Mouse (Mus musculus): ENCODE results near the gene Scn8a. TPM values are rescaled to one million over a fixed set of nuclear protein-coding genes. Genes with fewer than 3 reads are reported as not detected.

The Scn8a gene
- total RNA-seq, 2 experiments from 2014 or later: not detected

DNA sequence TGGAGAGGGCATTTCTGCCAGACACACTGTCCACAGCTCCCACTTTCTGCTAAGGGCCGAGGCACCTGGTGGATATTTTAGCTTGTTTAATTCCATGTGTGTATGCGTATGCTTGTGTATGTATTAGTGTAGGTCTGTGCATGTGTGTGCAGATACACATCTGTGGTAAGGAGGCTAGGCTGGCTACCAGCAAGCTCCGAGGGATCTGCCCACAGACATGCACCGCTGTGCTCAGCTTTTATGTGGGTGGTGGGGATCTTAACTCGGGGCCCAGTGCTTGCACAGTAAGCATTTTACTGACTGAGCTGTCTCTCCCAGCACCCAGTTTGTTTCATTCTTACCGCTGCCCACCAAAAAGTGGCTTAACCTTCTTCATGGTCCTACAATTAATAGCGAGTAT lies 137.6 kb downstream of the Scn8a start:
- no peak for ATAC-seq (replicated peaks; ENCODE audit: poor library complexity, severe bottlenecking)

DNA sequence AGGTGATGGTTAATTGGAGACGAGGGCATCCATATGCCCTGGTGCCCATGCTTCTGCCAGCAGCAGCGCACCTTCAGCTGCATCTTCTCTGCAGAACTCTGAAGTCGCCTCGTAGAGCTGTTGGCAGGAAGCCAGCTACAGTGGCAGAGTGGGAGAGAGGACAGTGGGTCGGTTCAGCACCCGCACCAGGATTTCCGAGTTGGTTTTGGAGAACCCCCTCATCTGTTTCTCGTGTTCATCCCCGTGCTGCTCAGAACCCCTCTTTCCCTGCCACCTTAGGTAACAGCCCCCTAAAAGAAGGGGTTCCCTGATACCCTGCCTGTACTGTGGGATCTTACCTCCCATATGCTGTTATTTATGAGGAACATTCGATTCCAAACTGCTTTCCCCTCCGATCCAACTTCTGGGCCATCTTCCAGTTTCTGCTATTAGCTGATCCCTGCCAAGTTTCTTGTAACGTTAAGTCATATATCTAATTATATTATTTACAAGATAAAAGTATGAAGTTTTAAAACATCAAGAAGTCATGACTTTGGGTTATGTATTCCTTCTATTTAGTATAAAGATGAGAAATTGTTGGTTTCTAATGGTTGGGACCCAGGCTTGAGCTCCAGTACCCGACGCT lies 138.8 kb downstream of the Scn8a start:
- no peak for ATAC-seq (replicated peaks; ENCODE audit: poor library complexity, severe bottlenecking)

DNA sequence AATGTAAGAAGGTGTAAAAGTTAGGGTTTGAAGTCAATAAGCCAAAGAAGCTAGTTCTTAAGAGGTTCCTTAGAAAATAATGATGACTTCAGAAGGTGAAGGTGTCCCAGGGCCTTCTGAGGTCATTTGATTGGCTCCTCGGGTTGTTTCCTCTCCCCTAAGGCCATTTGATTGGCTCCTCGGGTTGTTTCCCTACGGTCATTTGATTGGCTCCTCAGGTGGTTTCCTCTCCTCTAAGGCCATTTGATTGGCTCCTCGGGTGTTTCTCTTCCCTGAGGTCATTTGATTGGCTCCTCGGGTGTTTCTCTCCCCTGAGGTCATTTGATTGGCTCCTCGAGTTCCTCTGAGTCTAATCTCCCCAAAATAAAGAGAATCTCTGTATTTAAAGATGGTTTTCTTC lies 141.7 kb downstream of the Scn8a start:
- ATAC-seq (replicated peaks; ENCODE audit: poor library complexity, severe bottlenecking): no peak

DNA sequence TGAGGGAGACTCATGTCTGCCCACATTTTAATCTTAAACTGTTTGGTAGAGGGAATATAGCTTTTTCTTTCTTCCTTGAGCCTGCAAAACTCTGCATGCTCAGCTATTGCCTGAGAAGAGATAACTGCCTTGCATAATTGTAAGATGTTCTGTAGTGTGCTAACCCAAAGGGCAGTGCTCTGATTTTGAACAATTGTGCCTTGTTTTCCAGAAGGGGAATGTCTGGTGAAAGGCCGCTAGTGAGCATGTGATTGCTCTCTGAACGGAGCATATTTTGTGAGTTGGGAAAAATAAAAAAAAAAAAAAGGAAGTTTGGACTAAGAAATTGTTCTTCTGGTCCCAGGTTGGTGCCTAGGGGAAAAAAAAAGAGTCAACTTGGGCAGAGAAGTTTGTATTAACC lies 159.3 kb downstream of the Scn8a start:
- ATAC-seq (replicated peaks; ENCODE audit: poor library complexity, severe bottlenecking): no peak

DNA sequence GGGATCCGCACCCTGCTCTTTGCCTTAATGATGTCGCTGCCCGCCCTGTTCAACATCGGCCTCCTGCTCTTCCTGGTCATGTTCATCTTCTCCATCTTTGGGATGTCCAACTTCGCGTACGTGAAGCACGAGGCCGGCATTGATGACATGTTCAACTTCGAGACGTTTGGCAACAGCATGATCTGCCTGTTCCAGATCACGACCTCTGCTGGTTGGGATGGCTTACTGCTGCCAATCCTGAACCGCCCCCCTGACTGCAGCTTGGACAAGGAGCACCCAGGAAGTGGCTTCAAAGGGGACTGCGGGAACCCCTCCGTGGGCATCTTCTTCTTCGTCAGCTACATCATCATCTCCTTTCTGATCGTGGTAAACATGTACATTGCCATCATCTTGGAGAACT lies 170.0 kb downstream of the Scn8a start:
- ATAC-seq (replicated peaks; ENCODE audit: poor library complexity, severe bottlenecking): 0 out of 2 replicates have a peak, but pooled peaks have one; percentile 25

DNA sequence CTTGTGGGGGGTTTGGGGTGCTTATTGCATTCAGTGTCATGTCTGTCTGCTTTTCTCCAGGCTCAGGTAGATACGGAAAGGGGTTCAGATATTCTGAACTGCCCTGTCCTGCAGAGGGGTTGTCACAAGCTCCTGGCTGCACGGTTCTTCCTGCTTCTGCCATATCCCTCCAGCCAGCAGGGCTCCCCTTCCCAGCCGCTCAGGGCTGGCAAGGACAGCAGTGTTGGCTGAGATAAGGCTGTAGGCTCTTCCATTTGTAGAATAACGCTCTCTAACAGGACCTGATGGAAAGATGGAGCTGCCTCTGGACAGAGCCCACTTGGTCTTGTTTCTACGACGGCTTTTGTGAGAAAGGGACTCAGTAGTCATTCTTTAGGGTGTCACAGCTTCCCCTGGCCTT lies 172.3 kb downstream of the Scn8a start:
- no peak for ATAC-seq (replicated peaks; ENCODE audit: poor library complexity, severe bottlenecking)

DNA sequence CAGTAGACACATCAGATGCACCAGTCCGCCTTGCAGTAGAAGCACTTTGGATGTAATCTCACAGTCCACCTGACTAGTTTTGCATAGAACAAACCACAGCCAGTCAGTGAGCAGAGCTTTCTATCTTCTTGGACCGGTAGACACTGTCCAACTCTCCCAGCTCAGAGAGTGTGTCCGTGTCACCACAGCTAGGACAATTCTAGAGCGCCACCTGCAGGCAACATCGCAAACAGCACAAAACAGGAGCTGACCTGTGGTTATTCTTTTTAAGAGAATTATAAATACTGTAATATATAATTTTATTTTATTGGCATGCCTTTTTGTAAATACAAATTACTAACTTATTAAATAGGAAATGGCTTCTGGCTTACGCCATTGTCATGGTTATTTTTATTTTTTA lies 173.0 kb downstream of the Scn8a start:
- ATAC-seq (replicated peaks; ENCODE audit: poor library complexity, severe bottlenecking): peak; percentile 55; the same call in 1 of the 2 replicates

DNA sequence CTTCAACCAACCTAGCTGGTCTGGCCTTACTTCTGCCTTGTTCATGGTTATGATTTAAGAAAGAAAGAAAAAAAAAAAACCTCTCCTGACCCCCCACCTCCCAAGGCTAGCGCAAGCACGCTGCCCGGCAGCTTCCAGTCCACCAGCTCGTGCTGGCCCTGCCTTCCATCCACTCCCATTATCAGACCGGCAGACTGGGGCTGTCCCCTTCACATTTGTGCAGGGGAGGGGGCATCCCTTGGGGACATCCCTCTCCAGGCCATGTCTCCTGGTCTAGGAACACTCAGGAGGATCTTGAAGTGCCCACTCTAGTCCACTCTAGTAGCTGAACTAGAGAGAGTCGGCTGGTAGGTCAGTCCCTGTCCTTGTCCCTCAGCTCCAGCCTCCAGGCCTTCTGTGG lies 174.9 kb downstream of the Scn8a start:
- ATAC-seq (replicated peaks; ENCODE audit: poor library complexity, severe bottlenecking): no peak

DNA sequence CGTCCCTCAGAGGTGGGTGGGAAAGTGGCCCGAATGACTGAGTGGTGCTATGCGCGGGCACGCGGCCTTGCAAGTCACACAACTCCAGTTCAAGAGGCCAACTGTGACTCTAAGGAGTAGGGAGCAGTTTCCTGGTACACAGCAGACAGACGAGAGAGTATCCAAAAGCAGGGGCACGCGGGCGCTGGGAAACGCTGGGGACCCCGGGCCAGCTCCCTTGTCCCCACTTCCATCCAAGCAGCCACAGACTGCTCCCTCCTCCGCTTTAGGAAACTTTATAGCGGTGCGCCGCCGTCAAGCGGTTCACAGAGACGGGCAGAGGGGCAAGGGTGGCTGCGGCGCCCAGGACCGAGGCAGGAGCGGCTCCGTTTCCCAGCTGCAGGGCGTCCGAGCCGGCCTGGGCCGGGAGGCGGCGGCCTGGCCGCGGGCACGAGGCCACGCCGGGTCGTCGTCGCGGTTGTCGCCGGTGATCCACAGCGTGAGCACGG lies 176.4 kb downstream of the Scn8a start:
- no peak for ATAC-seq (replicated peaks; ENCODE audit: poor library complexity, severe bottlenecking)

DNA sequence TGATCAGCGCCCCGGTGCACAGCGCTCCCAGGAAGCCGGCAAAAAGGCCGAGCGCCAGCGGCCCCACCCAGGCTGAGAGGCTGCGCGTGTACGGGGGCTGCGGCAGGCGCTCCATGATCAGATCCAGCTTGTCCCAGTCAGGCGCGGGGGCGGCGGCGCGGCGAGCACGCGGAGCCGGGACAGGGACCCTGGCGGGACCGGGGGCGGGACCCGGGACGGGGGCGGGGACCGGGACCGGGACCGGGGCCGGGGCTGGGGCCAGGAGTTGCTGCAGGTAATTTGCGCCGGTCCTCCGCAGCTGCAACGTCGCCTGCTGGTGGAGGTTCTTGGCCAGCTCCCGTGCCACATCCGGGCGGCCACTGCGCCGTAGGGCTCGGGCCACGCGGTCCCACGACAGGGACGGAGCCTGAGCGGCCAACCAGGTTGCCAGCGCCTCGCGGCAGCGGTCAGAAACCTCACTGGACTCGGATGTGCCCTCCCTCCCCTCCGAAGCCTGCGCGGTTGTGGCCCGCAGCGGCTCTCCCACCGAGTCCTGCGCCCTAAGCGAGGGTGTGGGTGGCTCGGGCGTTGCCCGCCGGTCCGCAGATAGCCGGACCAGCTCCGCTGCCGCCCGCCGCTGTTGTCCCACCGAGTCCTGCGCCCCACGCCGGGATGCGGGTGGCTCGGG lies 177.0 kb downstream of the Scn8a start:
- peak; percentile 24; the same call in 1 of the 2 replicates for ATAC-seq (replicated peaks; ENCODE audit: poor library complexity, severe bottlenecking)

DNA sequence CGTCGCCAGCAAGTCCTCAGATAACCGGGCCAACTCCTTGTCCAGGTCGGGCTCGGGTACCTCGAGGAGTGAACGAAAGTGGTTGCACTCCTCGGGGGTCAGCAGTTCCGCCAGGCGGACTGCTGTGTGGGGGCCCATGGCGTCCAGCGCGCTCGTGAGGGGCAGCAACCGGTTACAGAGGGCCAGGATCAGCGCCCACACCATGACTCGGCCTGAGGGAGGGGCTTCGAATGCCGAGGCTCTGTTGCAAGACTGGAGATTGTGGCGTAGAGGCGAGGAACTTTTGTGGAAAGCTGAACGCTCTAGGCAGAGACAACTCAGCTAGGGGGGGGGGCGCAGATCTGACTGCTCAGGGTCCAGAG lies 177.5 kb downstream of the Scn8a start, which contains the start of gene Gm47841:
Gm47841 (minus strand) TSS at position 204 of the 362 bp plus-strand sequence.
- peak; percentile 38 for ATAC-seq (replicated peaks; ENCODE audit: poor library complexity, severe bottlenecking)

DNA sequence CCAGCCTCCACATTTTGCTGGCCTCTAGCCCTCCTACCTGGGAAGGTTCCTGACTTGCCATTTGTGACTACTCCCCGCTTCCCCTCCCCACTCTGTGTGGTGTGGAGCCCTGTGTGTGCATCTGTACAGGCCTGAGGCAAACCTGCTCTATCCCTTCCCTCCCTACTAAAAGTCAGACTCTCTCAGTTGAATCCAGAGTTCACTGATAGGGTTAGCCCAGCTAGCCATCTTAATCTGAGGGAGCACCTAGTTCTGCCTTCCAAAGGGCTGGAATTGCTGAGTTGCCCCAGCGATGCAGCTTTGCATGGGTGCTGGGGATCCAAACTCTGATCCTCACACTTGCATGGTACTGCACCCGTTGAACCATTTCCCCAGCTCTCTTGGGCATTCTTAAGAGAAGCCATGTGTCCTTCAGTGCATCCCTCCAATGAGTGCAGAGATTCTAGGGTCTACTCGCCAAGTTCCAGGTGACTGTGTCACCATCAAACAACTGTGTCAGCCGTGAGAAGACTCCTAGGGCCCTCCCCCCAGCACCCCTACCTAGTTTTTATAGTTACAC lies 178.8 kb downstream of the Scn8a start:
- ATAC-seq (replicated peaks; ENCODE audit: poor library complexity, severe bottlenecking): no peak

DNA sequence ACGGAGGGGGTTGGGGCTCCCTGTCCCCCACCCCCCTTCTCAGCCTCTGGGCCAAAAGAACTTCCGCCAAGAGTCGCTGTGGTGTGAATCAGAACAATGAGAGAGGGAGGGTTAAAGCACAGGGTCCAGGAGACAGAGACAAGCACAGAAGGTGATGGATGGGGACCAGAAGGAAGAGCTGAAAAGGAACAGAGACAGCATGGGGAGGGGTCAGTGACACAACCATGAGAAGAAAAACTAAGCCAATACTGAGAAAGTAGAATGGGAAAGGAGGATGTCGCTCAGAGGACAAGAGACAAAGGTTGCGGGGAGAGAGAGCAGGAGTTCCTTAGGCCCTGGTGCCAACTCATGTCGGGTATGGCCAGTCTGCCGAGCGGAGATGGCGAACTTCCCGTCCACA lies 182.2 kb downstream of the Scn8a start:
- no peak for ATAC-seq (replicated peaks; ENCODE audit: poor library complexity, severe bottlenecking)

DNA sequence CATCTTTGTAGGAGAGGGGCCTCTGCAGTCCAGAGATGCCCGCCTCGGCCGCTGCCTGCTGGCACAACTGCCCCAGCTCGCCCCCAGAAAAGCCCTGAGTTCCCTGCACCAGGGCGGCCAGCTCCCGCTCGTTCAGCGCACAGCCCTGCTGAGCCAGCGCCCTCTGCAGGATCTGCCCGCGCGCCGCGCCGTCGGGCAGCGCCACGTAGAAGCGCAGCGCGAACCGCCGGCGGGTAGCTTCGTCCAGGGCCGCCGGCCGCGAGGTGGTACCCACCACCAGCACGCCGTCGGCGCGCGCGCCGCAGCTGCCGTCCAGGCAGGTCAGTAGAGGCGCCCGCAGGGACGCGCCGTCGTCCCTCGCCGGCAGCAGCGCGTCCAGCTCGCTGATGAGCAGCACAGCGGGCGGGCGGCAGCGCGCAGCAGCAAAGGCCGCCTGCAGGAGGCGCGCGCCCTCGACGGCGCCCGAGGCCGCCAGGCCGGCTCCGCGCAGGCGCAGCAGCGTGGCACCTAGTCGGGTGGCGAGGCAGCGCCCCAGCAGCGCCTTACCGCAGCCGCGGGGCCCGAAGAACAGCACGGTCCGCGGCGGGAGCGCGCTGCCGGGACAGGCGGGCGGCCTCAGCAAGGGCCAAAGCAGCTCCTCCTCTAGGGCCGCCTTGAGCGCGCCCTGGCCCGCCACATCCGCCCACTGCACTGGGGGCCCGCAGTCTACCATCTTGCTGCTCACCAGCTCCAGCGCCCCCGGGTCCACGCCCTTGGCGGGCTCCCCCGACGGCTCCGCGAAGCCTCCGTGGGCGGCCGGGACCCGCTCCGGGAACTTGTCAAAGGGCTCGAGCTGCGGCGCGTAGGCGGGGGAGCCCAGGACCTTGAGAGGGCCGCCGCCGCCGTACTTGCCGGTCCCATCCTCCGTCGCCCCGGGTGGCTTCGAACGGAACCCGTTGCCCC lies 183.2 kb downstream of the Scn8a start:
- no peak for ATAC-seq (replicated peaks; ENCODE audit: poor library complexity, severe bottlenecking)

DNA sequence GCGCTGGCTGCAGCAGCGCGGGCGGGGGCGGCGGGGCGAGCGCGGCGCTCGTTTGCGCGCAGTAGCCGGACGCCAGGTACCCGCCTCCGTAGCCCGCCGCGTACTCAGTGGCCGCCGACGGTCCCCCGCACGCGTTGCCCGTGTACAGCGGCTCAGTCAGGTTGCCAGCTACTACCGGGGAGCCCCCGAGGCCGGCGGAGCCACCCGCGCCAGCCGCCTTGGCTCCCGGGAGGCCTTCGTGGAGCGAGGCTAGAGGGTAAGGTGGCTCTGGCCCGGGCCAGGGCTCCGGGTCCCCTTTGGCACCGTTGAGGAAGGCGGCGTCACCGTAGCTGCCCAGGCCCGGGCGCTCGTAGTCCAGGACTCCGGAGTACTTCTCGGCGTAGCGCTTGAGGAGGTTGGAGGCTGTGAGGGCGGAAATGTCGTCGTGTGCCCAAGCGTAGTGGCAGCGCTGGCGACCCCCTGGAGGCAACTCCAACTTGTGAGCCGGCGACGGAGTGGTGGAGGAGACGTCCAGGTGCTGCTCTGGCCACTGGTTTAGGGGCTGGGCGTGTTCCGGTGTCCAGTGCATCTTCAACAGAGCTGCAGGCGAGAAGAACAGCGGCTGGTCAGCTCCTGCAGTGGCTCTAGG lies 184.3 kb downstream of the Scn8a start:
- 0 out of 2 replicates have a peak, but pooled peaks have one; percentile 9 for ATAC-seq (replicated peaks; ENCODE audit: poor library complexity, severe bottlenecking)

DNA sequence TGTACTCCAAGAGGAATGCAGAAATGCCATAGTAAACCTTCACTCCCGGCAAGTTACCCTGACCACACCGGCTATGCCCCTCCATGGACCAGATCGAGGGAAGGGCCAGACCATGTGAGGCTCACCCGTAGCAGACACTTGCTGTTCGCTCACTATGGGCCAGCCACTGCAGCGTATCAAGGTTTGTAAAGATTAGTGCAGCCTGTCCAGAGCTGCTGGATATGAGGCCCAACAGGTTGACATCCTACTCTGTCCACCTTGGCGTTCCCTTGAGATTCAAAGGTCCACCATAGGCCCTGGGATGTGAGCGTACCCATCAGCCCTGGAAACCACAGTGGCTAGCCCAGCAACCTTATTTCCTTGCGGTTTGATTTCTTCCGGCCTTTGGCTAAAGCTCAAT lies 184.9 kb downstream of the Scn8a start:
- no peak for ATAC-seq (replicated peaks; ENCODE audit: poor library complexity, severe bottlenecking)

DNA sequence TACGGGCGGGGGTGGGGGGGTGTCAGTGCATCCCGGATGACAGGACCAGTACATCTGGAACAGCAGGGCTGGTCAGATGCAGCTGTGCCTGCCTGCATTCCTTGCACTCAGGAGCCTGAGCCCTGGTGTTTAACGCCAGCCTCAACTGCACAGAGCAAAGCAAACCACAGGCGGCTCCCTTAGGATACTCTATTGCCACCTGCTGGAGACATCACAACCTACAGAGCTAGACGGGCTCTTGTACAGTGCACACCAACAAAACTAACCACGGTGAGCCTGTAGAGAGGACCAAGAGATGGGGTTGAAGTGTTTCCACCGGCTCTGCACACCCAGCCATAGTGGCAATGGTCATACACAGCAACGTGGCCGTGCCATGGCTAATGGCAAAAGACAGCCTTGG lies 186.6 kb downstream of the Scn8a start:
- ATAC-seq (replicated peaks; ENCODE audit: poor library complexity, severe bottlenecking): peak; percentile 83

DNA sequence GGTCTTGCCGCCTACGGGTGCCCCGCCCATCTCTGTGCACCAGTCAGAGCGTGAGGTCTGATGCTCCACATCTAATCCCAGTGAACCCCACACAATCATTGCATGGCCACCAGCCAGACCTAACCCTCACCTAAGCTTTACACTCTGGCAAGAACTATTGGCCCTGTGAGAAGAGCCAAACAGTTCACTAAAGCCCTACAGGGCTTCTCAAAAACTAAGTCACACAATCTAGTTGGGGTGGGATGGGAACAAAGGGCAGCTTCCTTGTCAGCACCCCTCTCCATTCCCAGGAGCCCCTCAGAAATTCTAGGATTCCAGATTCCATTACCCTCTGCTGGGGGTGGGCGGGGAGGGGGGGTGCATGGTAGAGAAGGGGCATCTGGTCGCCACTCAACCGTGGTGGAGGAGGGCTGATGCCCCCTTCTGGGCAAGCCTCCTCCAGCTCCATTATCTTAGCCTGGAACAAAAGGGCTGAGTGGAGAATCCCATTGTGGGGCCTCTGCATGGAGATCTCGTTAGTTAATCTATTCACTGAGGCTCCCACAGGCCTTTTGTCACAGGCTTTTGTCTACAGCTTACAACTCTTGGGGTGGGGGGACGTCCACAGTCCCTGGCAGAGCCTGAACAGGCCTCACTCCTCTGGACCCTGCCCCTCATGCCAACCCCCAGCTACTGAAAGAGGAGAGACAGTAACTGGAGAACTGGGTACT lies 190.1 kb downstream of the Scn8a start:
- ATAC-seq (replicated peaks; ENCODE audit: poor library complexity, severe bottlenecking): no peak

DNA sequence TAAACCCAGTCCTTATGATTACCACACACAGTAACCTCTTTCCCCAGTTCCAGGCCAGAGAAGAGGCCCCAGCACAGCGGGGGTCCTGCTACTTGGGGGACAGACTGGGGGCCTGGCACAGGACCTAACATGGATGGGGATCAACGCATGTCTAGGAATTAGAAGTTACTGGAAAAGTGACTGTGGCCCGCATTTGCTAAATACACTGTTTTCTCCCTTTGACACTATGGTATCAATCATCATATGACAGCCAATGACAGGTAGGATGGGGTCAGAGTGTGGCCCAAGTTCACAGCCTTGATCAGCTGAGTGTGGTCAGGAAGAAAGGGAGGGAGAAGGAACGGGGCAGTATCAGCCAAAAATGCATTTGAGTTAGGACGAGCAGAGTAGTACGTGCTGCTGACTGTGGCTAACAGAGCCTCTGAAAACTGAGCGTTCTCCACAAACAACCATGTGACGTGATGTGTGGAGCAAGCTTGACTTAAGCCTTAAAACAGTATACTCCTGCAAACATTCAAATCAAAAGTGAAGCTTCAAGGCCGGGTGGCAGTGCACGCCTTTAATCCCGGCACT lies 190.7 kb downstream of the Scn8a start:
- no peak for ATAC-seq (replicated peaks; ENCODE audit: poor library complexity, severe bottlenecking)

All from granulocyte monocyte progenitor cell, adult 5-6 weeks (primary cell).